Mouse (Mus musculus) limb, embryonic 11.5 days (tissue): Measurements from ENCODE around the gene Pnpla1. TPM values are rescaled to one million over a fixed set of nuclear protein-coding genes. Genes with fewer than 3 reads are reported as not detected.
A peak's percentile ranks its signal among the peaks of the same experiment; 100 is the strongest.

Experiments
- ATAC-seq: fragments of 200-750 bp; cut with Nextera tagmentation; 2 replicates; pipeline ENCODE4 v1.8.0; 2017; ENCODE audit warnings: low read depth; ENCODE audit not compliant: insufficient number of reproducible peaks, low FRiP score, low TSS enrichment
- DNase-seq: peaks from one replicate; pipeline ENCODE4 v3.0.0-alpha.2; 2015; ENCODE audit warnings: low spot score
- H3K27ac ChIP-seq: fragments of 300-500 bp; sonication (generic); replicated peaks from 2 replicates; pipeline ENCODE4 v1.5.1; 2014; ENCODE audit warnings: low read depth, mild to moderate bottlenecking, low read length
- H3K27me3 ChIP-seq: fragments of 300-500 bp; sonication (generic); 2 replicates; pipeline ENCODE4 v1.6.1; 2014; ENCODE audit warnings: mild to moderate bottlenecking, low read length, mixed read lengths; ENCODE audit not compliant: control insufficient read depth, insufficient read depth
- H3K36me3 ChIP-seq: fragments of 300-500 bp; sonication (generic); 2 replicates; pipeline ENCODE4 v1.6.1; 2014; ENCODE audit warnings: mild to moderate bottlenecking, low read length, moderate library complexity, mixed read lengths; ENCODE audit not compliant: control insufficient read depth, insufficient read depth
- H3K4me1 ChIP-seq: fragments of 300-500 bp; sonication (generic); 2 replicates; pipeline ENCODE4 v1.6.1; 2014; ENCODE audit warnings: low read length, mixed read lengths; ENCODE audit not compliant: control insufficient read depth, insufficient read depth
- H3K4me2 ChIP-seq: fragments of 300-500 bp; sonication (generic); 2 replicates; pipeline ENCODE4 v1.6.1; 2014; ENCODE audit warnings: low read depth, mild to moderate bottlenecking, moderate library complexity; ENCODE audit not compliant: severe bottlenecking
- H3K4me3 ChIP-seq: fragments of 300-500 bp; sonication (generic); 2 replicates; pipeline ENCODE4 v1.5.1; 2014; ENCODE audit warnings: low read depth, low read length
- H3K9ac ChIP-seq: fragments of 300-500 bp; sonication (generic); 2 replicates; pipeline ENCODE4 v1.6.1; 2014; ENCODE audit warnings: mild to moderate bottlenecking, low read length
- H3K9me3 ChIP-seq: fragments of 300-500 bp; sonication (generic); 2 replicates; pipeline ENCODE4 v1.6.1; 2016; ENCODE audit warnings: low read length; ENCODE audit not compliant: control insufficient read depth
- WGBS: fragments of 180-500 bp; shearing (Covaris S2); extraction: QIAGEN DNeasy Blood & Tissue Kit; methylation state at CpG from one replicate; pipeline ENCODE4 v1.1.7; 2014; 5-methylcytosine and 5-hydroxymethylcytosine counted together
- polyA plus RNA-seq: library from polyadenylated mRNA; unstranded; fragments of >200 nt; fragmentation: Nextera tagmentation; extraction: Ambion mirVana; gene quantifications from 2 replicates; pipeline ENCODE4 v1.2.1, GENCODE M21; 2014

The Pnpla1 gene
- polyA plus RNA-seq, 1 experiment from 2014 or later, result not detected

DNA sequence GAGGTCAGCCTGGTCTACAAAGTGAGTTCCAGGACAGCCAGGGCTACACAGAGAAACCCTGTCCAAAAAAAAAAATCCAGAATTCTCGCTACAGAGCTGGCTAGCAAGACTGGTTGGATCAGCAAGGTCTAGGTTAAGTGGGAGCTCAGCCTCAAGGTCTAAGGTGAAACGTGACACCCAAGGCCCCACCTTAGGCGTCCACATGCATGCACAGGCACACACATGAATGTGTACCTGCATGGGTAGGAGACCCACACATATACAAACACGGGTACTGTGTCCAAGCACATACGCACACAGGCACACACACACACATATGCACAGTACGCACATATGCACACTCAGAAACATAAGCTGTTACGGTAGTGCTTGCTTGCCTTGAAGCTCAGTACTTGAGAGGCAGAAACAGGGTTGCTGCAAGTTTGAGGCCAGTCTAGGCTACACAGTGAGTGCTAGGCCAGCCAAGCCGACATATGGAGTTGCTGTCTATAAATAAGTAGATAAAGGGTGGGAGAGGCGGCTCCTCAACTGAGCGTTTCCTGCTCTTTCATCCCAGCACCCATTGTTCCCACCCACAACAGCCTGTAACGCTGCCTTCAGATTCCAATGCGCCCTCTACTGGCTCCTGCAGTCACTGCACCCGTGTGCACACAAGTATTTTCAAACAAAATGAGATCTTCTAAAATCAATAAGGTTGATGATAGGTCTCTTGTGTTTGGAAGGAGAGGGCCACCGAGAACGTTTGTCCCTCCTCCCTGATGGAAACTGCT, 68.8 kb downstream of the Pnpla1 start:
- H3K27me3 ChIP-seq, result no peaks in the 10 kb centered on the region
- WGBS, result 50% methylated on average over 15 of the region's 15 CpGs
- ATAC-seq (peak; percentile 17; the same call in 1 of the 2 replicates), DNase-seq (peak; percentile 62)
- no peaks in the 10 kb centered on the region for H3K9me3 ChIP-seq
- H3K36me3 ChIP-seq, result no peaks in the 10 kb centered on the region
- no peak overlapping the region for H3K4me3 ChIP-seq
- H3K4me1 ChIP-seq, result peaks cover 6% of the 10 kb centered on the region
- no peak overlapping the region for H3K27ac ChIP-seq
- H3K4me2 ChIP-seq, result no peak overlapping the region
- no peak overlapping the region for H3K9ac ChIP-seq

DNA sequence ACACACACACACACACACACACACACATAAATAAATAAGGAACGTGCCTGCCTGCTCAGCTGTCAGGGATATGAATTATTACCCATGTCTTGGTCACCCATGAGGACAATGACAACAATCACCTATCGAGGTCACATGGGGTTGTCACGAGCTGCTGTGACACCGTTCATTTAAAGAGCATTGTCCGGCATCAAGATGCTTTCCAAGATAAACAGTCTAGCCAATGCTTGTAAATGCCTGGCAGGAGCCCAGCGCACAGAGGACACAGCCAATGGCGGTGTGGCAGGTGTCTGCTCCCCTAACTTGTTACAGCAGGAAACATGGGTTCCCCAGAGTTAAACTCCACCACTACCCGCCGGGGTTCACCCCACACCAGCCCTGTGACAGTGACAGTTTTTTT, 69.8 kb downstream of the Pnpla1 start:
- H3K36me3 ChIP-seq, result no peaks in the 10 kb centered on the region
- H3K4me3 ChIP-seq, result no peak overlapping the region
- WGBS, result 86% methylated on average over 9 of the region's 9 CpGs
- peaks cover 6% of the 10 kb centered on the region for H3K4me1 ChIP-seq
- no peak overlapping the region for H3K27ac ChIP-seq
- no peaks in the 10 kb centered on the region for H3K27me3 ChIP-seq
- DNase-seq (no peak), ATAC-seq (no peak)
- no peak overlapping the region for H3K4me2 ChIP-seq
- no peaks in the 10 kb centered on the region for H3K9me3 ChIP-seq
- H3K9ac ChIP-seq, result no peak overlapping the region

DNA sequence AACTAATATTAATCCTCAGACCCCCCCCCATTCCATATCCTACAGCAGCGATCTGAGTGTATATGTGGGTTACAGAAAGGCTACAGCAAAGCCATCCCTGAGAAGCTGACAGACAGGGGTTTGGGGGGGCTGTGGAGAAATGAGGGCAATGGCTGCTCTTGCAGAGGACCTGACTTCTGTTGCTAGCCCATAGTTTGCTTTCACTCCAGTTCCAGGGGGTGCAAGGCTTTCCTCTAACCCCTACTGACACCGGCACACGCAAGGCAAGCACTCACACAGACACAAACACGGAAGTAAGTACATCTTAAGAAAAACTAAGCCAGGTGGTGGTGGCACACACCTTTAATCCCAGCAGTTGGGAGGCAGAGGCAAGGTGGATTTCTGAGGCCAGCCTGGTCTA, 71.2 kb downstream of the Pnpla1 start:
- no peak overlapping the region for H3K4me2 ChIP-seq
- no peaks in the 10 kb centered on the region for H3K27me3 ChIP-seq
- peaks cover 6% of the 10 kb centered on the region for H3K4me1 ChIP-seq
- WGBS, result 94% methylated on average over 4 of the region's 4 CpGs
- H3K4me3 ChIP-seq, result no peak overlapping the region
- ATAC-seq (no peak), DNase-seq (no peak)
- no peak overlapping the region for H3K27ac ChIP-seq
- no peak overlapping the region for H3K9ac ChIP-seq
- no peaks in the 10 kb centered on the region for H3K36me3 ChIP-seq
- H3K9me3 ChIP-seq, result no peaks in the 10 kb centered on the region

DNA sequence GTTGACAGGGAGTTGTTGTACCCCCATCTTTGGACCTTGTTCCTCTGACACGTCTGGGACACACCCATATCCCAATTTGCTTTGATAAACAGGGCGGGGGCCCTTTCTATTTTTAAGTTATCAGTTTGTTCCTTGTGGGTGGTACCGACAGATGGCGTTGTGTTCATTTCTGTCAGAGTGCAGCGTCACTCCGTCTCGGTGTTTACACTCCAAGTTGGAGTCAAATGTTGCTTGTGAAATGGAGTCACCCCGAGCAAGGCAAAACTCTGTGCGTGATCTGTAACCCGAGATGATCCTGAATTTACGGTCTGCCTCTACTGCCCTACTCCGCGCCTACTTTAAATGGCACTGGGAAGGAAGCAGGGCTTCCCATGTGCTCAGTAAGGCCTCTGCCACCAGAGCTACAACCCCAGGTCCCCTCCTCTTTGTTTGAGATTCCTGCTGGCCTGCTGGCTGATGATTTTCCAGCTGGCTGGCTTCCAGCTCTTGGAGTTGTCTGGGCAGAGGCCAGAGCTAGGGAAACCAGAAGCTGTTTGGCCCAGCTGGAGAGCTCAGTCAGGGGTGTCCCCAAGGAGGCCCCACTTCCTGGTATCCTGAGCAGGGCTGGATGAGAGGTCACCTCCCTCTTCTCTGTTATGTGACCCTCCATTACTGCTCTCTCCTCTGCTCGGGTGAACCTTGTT, 72.3 kb downstream of the Pnpla1 start:
- Histone ChIP-seq H3K36me3 (no peaks in the 10 kb centered on the region), H3K4me2 (peak overlapping the region; percentile 27), H3K4me1 (peaks cover 6% of the 10 kb centered on the region), H3K9ac (peak overlapping the region; percentile 32; the same call in 1 of the 2 replicates), H3K27me3 (no peaks in the 10 kb centered on the region), H3K27ac (peak overlapping the region; percentile 82), H3K9me3 (no peaks in the 10 kb centered on the region), H3K4me3 (no peak overlapping the region)
- ATAC-seq (peak; percentile 56; the same call in 1 of the 2 replicates), DNase-seq (peak; percentile 68)
- WGBS, result 24% methylated on average over 14 of the region's 14 CpGs

DNA sequence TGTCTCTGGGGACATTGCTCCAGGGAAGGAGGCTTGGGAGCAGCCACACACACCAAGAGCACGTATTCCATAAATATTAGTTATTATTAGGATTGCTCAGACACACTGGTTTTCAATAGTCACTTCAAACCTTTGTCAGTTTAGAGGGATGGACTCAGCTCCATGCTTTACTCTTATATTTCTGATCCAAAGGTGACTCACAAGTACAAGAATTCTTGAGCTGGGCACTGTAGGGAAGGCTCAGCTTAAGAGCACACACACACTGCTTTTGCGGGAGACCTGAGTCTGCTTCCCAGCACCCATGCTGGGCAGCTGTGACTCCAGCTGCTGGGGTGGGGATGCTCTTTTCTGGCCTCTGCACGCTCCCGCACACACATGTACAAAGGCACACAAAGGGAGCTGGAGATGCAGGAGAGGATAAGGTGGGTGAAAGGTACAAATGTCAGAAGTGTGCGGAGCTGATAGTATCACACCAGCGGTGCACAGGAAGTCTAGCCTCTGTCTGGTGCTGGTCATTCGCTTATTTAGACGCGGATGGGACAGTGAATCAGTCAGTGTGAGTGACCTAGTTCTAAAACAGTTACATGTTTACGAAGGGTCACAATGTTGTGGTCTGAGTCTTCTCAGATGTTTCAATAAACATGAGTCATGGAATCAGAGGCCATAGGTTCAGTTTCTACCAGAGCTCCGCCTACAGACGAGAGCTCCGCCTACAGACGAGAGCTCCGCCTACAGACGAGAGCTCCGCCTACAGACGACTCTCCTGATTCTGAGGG, 73.4 kb downstream of the Pnpla1 start:
- H3K9ac ChIP-seq, result no peak overlapping the region
- ATAC-seq, result no peak
- no peak overlapping the region for H3K27ac ChIP-seq
- no peaks in the 10 kb centered on the region for H3K27me3 ChIP-seq
- no peak for DNase-seq
- 95% methylated on average over 18 of the region's 18 CpGs for WGBS
- peaks cover 6% of the 10 kb centered on the region for H3K4me1 ChIP-seq
- no peaks in the 10 kb centered on the region for H3K9me3 ChIP-seq
- H3K36me3 ChIP-seq, result no peaks in the 10 kb centered on the region
- no peak overlapping the region for H3K4me2 ChIP-seq
- H3K4me3 ChIP-seq, result no peak overlapping the region

DNA sequence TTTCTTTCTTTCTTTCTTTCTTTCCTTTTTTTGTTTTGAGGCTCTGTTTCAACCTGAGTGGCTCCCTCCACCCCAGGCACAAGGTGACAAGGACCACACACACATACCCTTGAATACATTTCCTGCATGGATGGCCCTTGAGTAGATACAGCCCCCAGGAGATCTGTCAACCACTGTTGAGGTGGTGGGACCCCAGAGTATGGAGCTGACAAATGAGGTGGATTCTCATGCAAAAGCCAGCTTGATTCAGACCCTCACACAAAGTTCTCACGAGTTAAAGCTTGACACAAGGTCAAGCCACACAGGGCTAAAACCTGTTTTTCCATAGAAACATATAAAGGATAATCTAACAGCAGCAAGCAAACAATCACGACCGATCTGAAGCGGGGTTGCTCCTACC, 74.1 kb downstream of the Pnpla1 start:
- ATAC-seq (no peak), DNase-seq (no peak)
- no peaks in the 10 kb centered on the region for H3K27me3 ChIP-seq

DNA sequence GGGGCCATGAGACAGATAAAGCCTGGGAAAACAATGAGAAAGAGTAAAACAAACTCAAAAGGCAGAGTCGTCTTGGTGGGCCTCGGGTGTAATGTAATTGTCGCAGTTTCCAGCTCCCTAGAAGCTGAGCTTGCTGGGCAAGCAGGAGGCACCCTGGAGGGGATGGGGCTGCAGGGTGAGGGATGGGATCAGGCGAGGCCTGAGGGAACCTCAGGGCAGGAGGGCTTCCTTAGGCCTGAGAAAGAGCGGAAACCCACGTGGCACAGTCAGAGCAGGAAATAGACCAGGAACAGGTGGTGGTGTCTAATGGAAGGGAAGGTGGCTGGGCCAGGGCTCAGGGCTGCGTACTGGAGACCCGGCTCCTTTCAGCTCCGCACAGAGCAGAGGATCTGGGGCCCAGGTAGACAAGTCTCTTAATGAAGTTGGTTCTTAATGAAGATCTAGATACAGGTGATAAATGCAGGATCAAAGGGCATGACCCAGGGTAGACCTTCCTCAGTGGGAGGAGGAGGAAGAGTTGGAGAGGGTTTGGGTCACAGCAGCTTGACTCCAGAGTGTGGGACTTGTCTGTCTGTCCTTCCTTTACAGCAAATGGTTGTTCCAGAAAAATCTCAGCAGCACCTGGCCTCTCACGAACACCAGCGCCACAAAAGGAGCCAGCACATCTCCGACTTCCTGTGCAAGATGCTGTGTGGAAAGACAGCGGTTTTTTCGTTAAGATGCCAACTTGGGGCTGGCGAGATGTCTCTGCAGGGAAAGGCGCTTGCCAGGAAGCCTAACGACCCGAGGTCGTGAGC, 76.1 kb downstream of the Pnpla1 start:
- ATAC-seq (no peak), DNase-seq (no peak)
- no peak overlapping the region for H3K27ac ChIP-seq
- WGBS, result 78% methylated on average over 19 of the region's 19 CpGs
- no peaks in the 10 kb centered on the region for H3K9me3 ChIP-seq
- no peak overlapping the region for H3K4me2 ChIP-seq
- no peaks in the 10 kb centered on the region for H3K27me3 ChIP-seq
- no peak overlapping the region for H3K4me3 ChIP-seq
- H3K4me1 ChIP-seq, result peaks cover 6% of the 10 kb centered on the region
- no peaks in the 10 kb centered on the region for H3K36me3 ChIP-seq
- H3K9ac ChIP-seq, result no peak overlapping the region

More for the DNA sequence above, 74.1 kb downstream of the Pnpla1 start:
- WGBS, result 89% methylated on average over 4 of the region's 4 CpGs
- no peak overlapping the region for H3K4me3 ChIP-seq
- no peak overlapping the region for H3K27ac ChIP-seq
- H3K9ac ChIP-seq, result no peak overlapping the region
- H3K36me3 ChIP-seq, result no peaks in the 10 kb centered on the region
- H3K9me3 ChIP-seq, result no peaks in the 10 kb centered on the region
- no peak overlapping the region for H3K4me2 ChIP-seq
- H3K4me1 ChIP-seq, result peaks cover 6% of the 10 kb centered on the region

DNA sequence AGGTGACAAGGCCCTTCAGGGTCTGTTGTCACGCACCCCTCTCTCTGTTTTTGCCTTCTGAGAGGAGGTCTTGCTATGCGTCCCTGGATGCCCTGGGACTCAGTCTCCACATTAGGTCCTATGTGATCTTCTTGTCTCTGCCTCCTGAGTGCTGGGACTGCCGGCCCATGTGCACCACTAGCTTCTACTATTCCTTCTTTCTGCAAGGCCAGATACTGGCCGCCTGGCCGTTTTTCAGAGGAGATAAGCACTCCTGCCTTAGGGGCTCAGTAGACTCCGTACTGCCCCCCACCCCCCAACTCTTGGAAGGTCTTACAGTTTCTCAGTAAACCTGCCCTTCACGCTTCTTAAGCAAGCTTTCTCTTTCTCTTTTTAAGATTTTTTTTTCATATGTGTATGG, 77.9 kb downstream of the Pnpla1 start:
- ATAC-seq (no peak), DNase-seq (no peak)
- Histone ChIP-seq H3K4me2 (no peak overlapping the region), H3K27ac (no peak overlapping the region), H3K4me3 (no peak overlapping the region), H3K27me3 (no peaks in the 10 kb centered on the region), H3K4me1 (no peaks in the 10 kb centered on the region), H3K9me3 (no peaks in the 10 kb centered on the region), H3K9ac (no peak overlapping the region), H3K36me3 (no peaks in the 10 kb centered on the region)
- WGBS, result 97% methylated on average over 7 of the region's 7 CpGs
